In genomic region chr6:94190830-94191229, GRCm38 (mm10) we compare ENCODE assay signal across 25 mouse cellular contexts.
DNase-seq lines count a peak whose midpoint lies in the region; ATAC-seq lines count a peak whose summit lies in the region.
"Had no signal": no experiment of that assay in that cellular context is flagged by ENCODE, and none has a peak within 500 bp of the region (broad histone marks: within the 10 kb centered on the region; RNA-seq: fewer than 3 reads in every experiment).

No protein-coding gene starts in this region.

- H3K27ac ChIP-seq in embryonic facial prominence, embryonic 15.5 days (replicated peaks) = 0 out of 2 replicates have a peak overlapping the region, but pooled peaks have one; percentile 13
- no peak overlapping the region for H3K27ac ChIP-seq in embryonic facial prominence, embryonic 10.5 days (replicated peaks)
- H3K27ac ChIP-seq in lung, embryonic 15.5 days = 0 out of 2 replicates have a peak overlapping the region, but pooled peaks have one; percentile 26
- H3K27ac ChIP-seq in kidney, embryonic 16.5 days (ENCODE audit: low read length) = 0 out of 2 replicates have a peak overlapping the region, but pooled peaks have one; percentile 30
- H3K27ac ChIP-seq: embryonic facial prominence, embryonic 12.5 days; gastrocnemius, adult 2 months; heart, embryonic 15.5 days; hindbrain, embryonic 10.5 days; intestine, embryonic 15.5 days; limb, embryonic 10.5 days; midbrain, embryonic 13.5 days had no signal

- H3K9me3 ChIP-seq in embryonic facial prominence, embryonic 15.5 days (replicated peaks) = no peaks in the 10 kb centered on the region
- H3K9me3 ChIP-seq in embryonic facial prominence, embryonic 10.5 days = no peaks in the 10 kb centered on the region
- no peaks in the 10 kb centered on the region for H3K9me3 ChIP-seq in lung, embryonic 15.5 days
- H3K9me3 ChIP-seq in kidney, embryonic 16.5 days (ENCODE audit: low read length) = no peaks in the 10 kb centered on the region
- H3K9me3 ChIP-seq: embryonic facial prominence, embryonic 12.5 days; heart, embryonic 15.5 days; hindbrain, embryonic 10.5 days; intestine, embryonic 15.5 days; limb, embryonic 10.5 days; midbrain, embryonic 13.5 days had no signal

- no peak overlapping the region for H3K4me3 ChIP-seq in embryonic facial prominence, embryonic 15.5 days (replicated peaks)
- no peak overlapping the region for H3K4me3 ChIP-seq in embryonic facial prominence, embryonic 10.5 days
- H3K4me3 ChIP-seq in lung, embryonic 15.5 days = no peak overlapping the region
- H3K4me3 ChIP-seq in kidney, embryonic 16.5 days (ENCODE audit: low read length) = no peak overlapping the region
- H3K4me3 ChIP-seq: embryonic facial prominence, embryonic 12.5 days; erythroblast, embryonic 14.5 days; gastrocnemius, adult 2 months; heart, embryonic 15.5 days; hindbrain, embryonic 10.5 days; intestine, embryonic 15.5 days; limb, embryonic 10.5 days; megakaryocyte, embryonic 14.5 days; midbrain, embryonic 13.5 days had no signal

- no peak for ATAC-seq in embryonic facial prominence, embryonic 15.5 days (ENCODE audit: insufficient number of reproducible peaks, low FRiP score, low TSS enrichment, low read depth)
- ATAC-seq in lung, embryonic 15.5 days (ENCODE audit: borderline replicate concordance, extremely low read depth, low FRiP score, low TSS enrichment) = no peak
- ATAC-seq in kidney, embryonic 16.5 days (ENCODE audit: low FRiP score, low TSS enrichment) = peak; percentile 71
- ATAC-seq: forebrain, embryonic 14.5 days; hindbrain, embryonic 16.5 days; intestine, embryonic 15.5 days; liver, postnatal 0 days; midbrain, embryonic 13.5 days had no signal

- no peaks in the 10 kb centered on the region for H3K27me3 ChIP-seq in embryonic facial prominence, embryonic 15.5 days
- no peaks in the 10 kb centered on the region for H3K27me3 ChIP-seq in embryonic facial prominence, embryonic 10.5 days (replicated peaks; ENCODE audit: low read depth, poor library complexity, severe bottlenecking)
- no peaks in the 10 kb centered on the region for H3K27me3 ChIP-seq in lung, embryonic 15.5 days
- no peaks in the 10 kb centered on the region for H3K27me3 ChIP-seq in kidney, embryonic 16.5 days (ENCODE audit: insufficient read depth, low read length)
- H3K27me3 ChIP-seq: embryonic facial prominence, embryonic 12.5 days; heart, embryonic 15.5 days; intestine, embryonic 15.5 days; midbrain, embryonic 13.5 days had no signal

- H3K9ac ChIP-seq in embryonic facial prominence, embryonic 15.5 days = no peak overlapping the region
- no peak overlapping the region for H3K9ac ChIP-seq in lung, embryonic 15.5 days
- H3K9ac ChIP-seq in kidney, embryonic 16.5 days (replicated peaks; ENCODE audit: low read length) = no peak overlapping the region
- H3K9ac ChIP-seq: embryonic facial prominence, embryonic 12.5 days; heart, embryonic 15.5 days; intestine, embryonic 15.5 days; liver, postnatal 0 days; midbrain, embryonic 13.5 days had no signal

- no peaks in the 10 kb centered on the region for H3K36me3 ChIP-seq in embryonic facial prominence, embryonic 15.5 days
- H3K36me3 ChIP-seq in embryonic facial prominence, embryonic 10.5 days (replicated peaks) = no peaks in the 10 kb centered on the region
- no peaks in the 10 kb centered on the region for H3K36me3 ChIP-seq in lung, embryonic 15.5 days
- H3K36me3 ChIP-seq in kidney, embryonic 16.5 days (ENCODE audit: insufficient read depth, low read length) = no peaks in the 10 kb centered on the region
- H3K36me3 ChIP-seq: embryonic facial prominence, embryonic 12.5 days; heart, embryonic 15.5 days; hindbrain, embryonic 10.5 days; intestine, embryonic 15.5 days; limb, embryonic 10.5 days; midbrain, embryonic 13.5 days had no signal

- intact Hi-C loops in left cerebral cortex, postnatal 10 days (cut with DNase I) = no loop called here

- H3K4me1 ChIP-seq in embryonic facial prominence, embryonic 15.5 days = peaks cover 8% of the 10 kb centered on the region; the same call in 1 of the 2 replicates
- H3K4me1 ChIP-seq in embryonic facial prominence, embryonic 10.5 days = peaks cover 44% of the 10 kb centered on the region
- peaks cover 54% of the 10 kb centered on the region for H3K4me1 ChIP-seq in lung, embryonic 15.5 days
- H3K4me1 ChIP-seq in kidney, embryonic 16.5 days (ENCODE audit: insufficient read depth, low read length) = peaks cover 42% of the 10 kb centered on the region
- H3K4me1 ChIP-seq: midbrain, embryonic 13.5 days had no signal

- no peak for DNase-seq in embryonic facial prominence, embryonic 10.5 days (ENCODE audit: low spot score)
- DNase-seq in lung, postnatal 36 days = no peak
- DNase-seq in kidney, postnatal 4 days = peak; percentile 40 to 55
- no peak for DNase-seq in left cerebral cortex, postnatal 10 days (ENCODE audit: extremely low spot score in 1 of 2, low spot score in 2 of 2)
- DNase-seq in left cerebral cortex, adult 9 months (ENCODE audit: low spot score in 2 of 2) = no peak
- DNase-seq: adrenal gland, postnatal 10 days; cerebellum, adult 18-20 months; cerebellum, postnatal 14 days; gastrocnemius, adult 2 months; liver; liver, postnatal 0 days; lung, postnatal 14 days had no signal

- WGBS in embryonic facial prominence, embryonic 15.5 days = 67% methylated on average over 5 of the region's 5 CpGs
- WGBS in embryonic facial prominence, embryonic 10.5 days = 84% methylated on average over 5 of the region's 5 CpGs
- whole genome bisulfite sequencing in lung, embryonic 15.5 days = 63% methylated on average over 5 of the region's 5 CpGs
- WGBS in kidney, embryonic 16.5 days = 53% methylated on average over 5 of the region's 5 CpGs

- H3K4me2 ChIP-seq in embryonic facial prominence, embryonic 15.5 days (replicated peaks) = no peak overlapping the region
- H3K4me2 ChIP-seq in lung, embryonic 15.5 days = no peak overlapping the region
- H3K4me2 ChIP-seq in kidney, embryonic 16.5 days (replicated peaks; ENCODE audit: low read depth, low read length) = no peak overlapping the region
- H3K4me2 ChIP-seq: embryonic facial prominence, embryonic 12.5 days; heart, embryonic 15.5 days; intestine, embryonic 15.5 days; midbrain, embryonic 13.5 days had no signal

Comparison
In these comparisons a context has a peak if more than half of its experiments do, and no peak if none do; other contexts are left out.
1. DNase-seq: peak in kidney, postnatal 4 days (2 of 2); none in embryonic facial prominence, embryonic 10.5 days (single experiment), lung, postnatal 36 days (single experiment), left cerebral cortex, postnatal 10 days (0 of 2) and left cerebral cortex, adult 9 months (0 of 2).